Mouse (Mus musculus): Measurements from ENCODE around the gene 3425401B19Rik. TPM values are rescaled to one million over a fixed set of nuclear protein-coding genes. Genes with fewer than 3 reads are reported as not detected.

3425401B19Rik gene
- not detected for polyA plus RNA-seq (2014; fragmentation: Illumina TruSeq; extraction: RNeasy Lipid Tissue Mini Kit (QIAGEN cat#74804))

DNA sequence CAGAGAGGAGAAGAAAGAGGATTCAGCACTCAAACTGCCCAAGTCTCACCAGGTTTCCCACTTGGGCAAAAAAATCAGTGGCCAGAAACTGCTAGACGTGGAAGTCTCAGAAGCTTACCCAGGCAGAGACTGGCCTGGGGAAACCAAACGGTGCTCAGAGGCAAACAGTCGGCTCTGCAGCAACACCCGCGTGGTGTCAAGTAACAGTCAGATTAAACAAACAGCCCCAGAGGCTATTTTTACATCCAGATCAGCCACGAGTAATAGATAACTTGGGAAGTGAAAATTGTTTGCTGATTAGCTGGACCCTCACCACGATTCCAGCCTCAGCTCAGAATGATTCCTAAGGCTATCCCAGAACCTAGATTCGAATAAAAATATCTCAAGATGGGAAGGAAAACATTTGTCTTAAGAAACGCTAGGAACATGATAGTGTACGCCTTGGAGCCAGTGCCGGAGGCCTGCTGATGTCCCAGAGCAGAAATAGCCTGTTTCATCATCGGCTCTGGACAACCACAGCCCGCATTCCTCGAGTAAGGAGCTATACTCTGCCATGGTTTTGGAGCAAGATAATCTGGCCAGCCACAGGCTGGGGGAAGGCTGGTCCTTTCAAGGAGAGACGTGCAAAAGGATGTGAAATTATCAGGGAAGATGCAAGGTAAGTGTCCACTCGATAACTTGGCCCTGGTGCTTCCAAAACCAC is at the start of gene 3425401B19Rik:
Gene 3425401B19Rik (minus strand): TSS at position 170 of the 703 bp plus-strand sequence.

Other genes starting within 250 kb of the 3425401B19Rik start
- gene Slc18a3, start 220.4 kb downstream of the 3425401B19Rik start, polyA plus RNA-seq (2014; fragmentation: Illumina TruSeq; extraction: RNeasy Lipid Tissue Mini Kit (QIAGEN cat#74804)): not detected
- not detected for gene Chat, start 219.3 kb downstream of the 3425401B19Rik start, polyA plus RNA-seq (2014; fragmentation: Illumina TruSeq; extraction: RNeasy Lipid Tissue Mini Kit (QIAGEN cat#74804))
- gene Ercc6, start 171.8 kb downstream of the 3425401B19Rik start, polyA plus RNA-seq (2014; fragmentation: Illumina TruSeq; extraction: RNeasy Lipid Tissue Mini Kit (QIAGEN cat#74804)): 11.8 TPM
- not detected for gene Prrxl1, start 85.9 kb downstream of the 3425401B19Rik start, polyA plus RNA-seq (2014; fragmentation: Illumina TruSeq; extraction: RNeasy Lipid Tissue Mini Kit (QIAGEN cat#74804))
- 0.51 TPM for gene Tmem273, start 100.7 kb upstream of the 3425401B19Rik start, polyA plus RNA-seq (2014; fragmentation: Illumina TruSeq; extraction: RNeasy Lipid Tissue Mini Kit (QIAGEN cat#74804))
- not detected for gene Fam170b, start 148.7 kb upstream of the 3425401B19Rik start, polyA plus RNA-seq (2014; fragmentation: Illumina TruSeq; extraction: RNeasy Lipid Tissue Mini Kit (QIAGEN cat#74804))
- gene Vstm4, start 171.5 kb upstream of the 3425401B19Rik start, polyA plus RNA-seq (2014; fragmentation: Illumina TruSeq; extraction: RNeasy Lipid Tissue Mini Kit (QIAGEN cat#74804)): 14.5 TPM

All from ovary, adult 10 weeks (tissue).